Mouse (Mus musculus): ENCODE data around the gene Kdm8.

DNA sequence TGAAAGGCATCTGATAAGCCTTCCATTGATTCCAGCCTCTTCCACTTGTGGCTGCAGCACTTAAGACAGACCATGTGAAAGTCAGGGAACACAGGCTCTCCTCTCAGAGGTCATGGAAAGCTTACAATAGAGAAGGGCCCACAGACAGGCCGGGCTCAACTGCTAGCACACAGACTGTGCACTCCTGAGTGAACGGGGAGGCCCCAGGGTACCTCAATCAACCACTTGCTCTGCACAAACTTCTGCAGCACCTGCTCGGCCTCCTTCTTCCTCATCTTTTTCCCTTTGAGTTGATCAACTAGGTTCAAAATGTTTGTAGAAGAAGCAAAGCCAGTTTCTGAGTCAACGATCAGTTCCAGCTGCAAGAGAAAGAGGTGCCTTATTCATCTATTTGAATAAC, 26.4 kb downstream of the Kdm8 start:
- TF ChIP-seq CTCF (IDR thresholded peaks at IDR 0.05; ENCODE audit: control insufficient read depth, insufficient read depth, insufficient replicate concordance, low read depth, low read length) = no peak
- TF ChIP-seq POLR2A (IDR thresholded peaks at IDR 0.05; ENCODE audit: control insufficient read depth, low read depth, low read length) = no peak

Measured in testis, adult 2 months (tissue).